Mouse (Mus musculus): ENCODE measurements around the gene Kif1b. TPM values are rescaled to one million over a fixed set of nuclear protein-coding genes. Genes with fewer than 3 reads are reported as not detected.

Kif1b gene
- total RNA-seq, 2 experiments from 2014 or later, result 266 to 283 TPM

- no peak for DNase-seq (ENCODE audit: low spot score in 2 of 2)
Measured at GRCm38 (mm10) chr4:149317387-149317786, 9.9 kb upstream of the Kif1b start.

- DNase-seq (ENCODE audit: low spot score in 2 of 2), result no peak
Measured at GRCm38 (mm10) chr4:149314275-149314837, 6.9 kb upstream of the Kif1b start.

DNA sequence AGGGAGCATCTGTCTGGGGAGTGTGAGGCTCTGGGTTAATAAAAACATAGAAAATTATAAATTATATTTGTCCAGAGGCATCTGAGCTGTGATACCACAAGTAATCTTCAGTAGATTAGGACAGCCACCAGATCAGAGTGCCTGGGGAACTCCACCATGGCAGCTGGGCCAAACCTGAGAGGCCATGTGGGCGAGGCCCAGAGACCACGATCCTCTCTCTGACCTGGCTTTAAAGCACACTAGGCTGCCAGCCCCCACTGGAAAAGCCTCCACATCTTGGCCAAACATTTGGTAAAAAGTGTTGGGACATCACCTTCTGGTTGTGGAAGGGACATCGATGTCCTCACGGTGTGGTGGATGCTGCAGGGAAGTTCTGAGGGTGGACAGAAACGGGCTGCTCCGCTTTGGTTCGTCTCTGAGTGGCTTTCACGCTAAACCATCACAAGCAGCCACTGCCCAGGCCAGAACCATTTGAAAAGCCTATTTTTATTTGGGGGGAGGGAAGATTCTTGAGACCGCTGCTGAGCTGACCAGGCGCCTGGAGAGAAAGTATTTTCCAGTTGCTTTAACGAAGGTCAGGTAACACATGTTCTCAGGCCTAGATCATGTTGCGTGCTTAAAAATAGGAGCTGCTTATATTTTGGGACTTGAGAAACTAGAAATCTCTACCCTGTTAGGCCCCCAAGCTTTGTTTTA, 6.2 kb upstream of the Kif1b start:
- DNase-seq (ENCODE audit: low spot score in 2 of 2), result no peak

GRCm38 (mm10) chr4:149311996-149312395, 4.5 kb upstream of the Kif1b start:
- DNase-seq (ENCODE audit: low spot score in 2 of 2), result no peak

DNA sequence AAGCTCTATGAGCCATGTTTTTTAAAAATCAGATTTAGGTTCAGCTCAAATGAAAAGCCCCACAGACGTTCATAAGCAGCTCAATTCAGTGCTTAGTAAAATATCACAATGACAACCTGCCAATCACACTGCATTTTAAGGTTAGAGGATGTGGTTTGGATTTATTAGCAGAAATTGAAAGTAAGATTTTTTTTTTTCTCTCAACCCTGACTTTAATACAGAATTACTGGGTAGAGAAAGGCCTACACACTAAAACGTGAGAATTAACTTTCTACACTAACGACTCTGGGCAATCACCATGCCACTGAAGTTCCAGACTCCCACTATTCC, 963 bp upstream of the Kif1b start:
- no peak for DNase-seq (ENCODE audit: low spot score in 2 of 2)

- peak; percentile 30 to 67 for DNase-seq (ENCODE audit: low spot score in 2 of 2)
Measured at GRCm38 (mm10) chr4:149306712-149307595, 539 bp downstream of the Kif1b start.

DNA sequence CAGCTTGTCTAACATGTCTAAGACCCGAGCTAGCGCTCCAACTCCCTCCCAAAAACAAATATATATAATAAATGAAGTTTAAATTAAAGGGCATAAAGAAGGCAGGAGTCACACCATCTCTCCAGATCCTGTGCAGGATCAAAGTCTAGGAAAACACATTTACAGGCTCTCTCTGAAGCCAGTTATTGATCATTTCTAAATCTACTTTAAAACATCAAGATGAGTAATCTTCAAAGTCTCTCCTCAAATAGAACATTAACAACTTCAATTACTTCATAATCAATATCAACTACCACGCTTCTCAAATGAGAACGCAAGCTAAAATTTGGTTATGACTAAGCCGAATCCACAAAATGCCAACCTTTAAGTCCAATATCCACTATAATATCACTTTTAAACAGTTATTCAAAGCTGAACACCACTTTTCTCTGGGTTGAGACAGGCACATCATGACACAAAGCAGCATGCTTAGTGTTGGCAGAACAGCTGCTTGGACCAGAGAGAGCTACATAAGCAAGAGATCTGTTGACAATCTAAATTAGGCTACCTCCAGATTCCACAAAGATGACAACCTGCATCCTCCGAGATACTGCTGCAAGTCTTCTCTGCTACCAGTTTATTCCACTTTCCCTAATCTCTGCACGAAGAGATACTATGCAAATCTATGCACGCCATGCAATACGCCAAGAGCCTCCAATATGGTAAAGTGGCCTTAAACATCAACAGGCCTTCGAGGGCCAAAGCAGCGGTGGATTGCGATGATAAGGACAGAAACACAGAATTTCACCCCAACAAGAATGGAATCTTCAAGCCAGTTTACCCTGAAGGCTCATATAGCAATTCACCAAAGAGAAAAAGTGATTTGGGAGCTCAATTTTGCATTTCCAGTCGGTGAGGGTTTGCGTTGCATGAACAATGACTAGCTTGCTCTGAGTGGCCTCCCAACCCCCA, 1.5 kb downstream of the Kif1b start:
- DNase-seq (ENCODE audit: low spot score in 2 of 2), result no peak

GRCm38 (mm10) chr4:149304466-149304865, 3.0 kb downstream of the Kif1b start:
- DNase-seq (ENCODE audit: low spot score in 2 of 2), result no peak

DNA sequence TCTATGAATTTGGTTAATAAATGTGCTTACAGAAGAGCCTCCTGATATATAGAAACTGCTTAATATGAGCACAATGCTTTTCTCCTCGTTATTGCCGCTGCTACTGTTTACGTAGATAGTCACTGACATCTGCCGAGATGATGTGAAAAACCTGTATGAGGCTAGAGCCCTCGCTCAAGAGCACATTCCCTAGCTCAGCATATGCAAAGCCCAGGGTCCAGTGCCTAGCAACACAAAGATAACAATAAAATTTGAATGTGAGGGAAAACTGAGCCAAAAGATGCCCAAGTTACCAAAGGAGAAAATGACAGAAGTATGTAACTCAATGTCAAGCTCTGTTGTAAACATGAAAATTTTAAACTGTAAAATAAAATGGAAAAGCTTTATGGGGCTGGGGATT, 4.0 kb downstream of the Kif1b start:
- no peak for DNase-seq (ENCODE audit: low spot score in 2 of 2)

- DNase-seq (ENCODE audit: low spot score in 2 of 2), result no peak
Measured at GRCm38 (mm10) chr4:149302751-149303150, 4.7 kb downstream of the Kif1b start.

GRCm38 (mm10) chr4:149302136-149302535, 5.4 kb downstream of the Kif1b start:
- no peak for DNase-seq (ENCODE audit: low spot score in 2 of 2)

- DNase-seq (ENCODE audit: low spot score in 2 of 2), result no peak
Measured at GRCm38 (mm10) chr4:149296501-149296900, 11.0 kb downstream of the Kif1b start.

DNA sequence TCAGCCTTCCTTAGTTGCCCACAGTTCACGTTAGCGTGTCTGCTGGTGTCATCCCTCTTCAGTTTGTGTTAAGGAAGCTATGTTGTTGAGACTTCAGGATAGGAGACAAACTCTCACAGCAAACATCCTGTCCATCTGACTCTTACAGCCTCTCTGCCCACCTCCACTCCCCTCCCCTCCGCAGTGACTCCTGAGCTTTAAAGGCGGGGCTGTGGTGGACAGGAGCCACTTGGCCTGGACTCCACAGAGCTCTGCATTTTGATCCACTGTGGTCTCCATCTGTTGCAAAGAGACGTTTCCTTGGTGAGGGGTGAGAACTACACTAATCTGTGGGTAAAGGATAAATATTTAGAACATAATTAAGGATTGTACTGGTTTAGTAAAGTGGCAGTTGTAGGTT, 14.5 kb downstream of the Kif1b start:
- DNase-seq (ENCODE audit: low spot score in 2 of 2), result no peak

GRCm38 (mm10) chr4:149291061-149291460, 16.4 kb downstream of the Kif1b start:
- no peak for DNase-seq (ENCODE audit: low spot score in 2 of 2)

DNA sequence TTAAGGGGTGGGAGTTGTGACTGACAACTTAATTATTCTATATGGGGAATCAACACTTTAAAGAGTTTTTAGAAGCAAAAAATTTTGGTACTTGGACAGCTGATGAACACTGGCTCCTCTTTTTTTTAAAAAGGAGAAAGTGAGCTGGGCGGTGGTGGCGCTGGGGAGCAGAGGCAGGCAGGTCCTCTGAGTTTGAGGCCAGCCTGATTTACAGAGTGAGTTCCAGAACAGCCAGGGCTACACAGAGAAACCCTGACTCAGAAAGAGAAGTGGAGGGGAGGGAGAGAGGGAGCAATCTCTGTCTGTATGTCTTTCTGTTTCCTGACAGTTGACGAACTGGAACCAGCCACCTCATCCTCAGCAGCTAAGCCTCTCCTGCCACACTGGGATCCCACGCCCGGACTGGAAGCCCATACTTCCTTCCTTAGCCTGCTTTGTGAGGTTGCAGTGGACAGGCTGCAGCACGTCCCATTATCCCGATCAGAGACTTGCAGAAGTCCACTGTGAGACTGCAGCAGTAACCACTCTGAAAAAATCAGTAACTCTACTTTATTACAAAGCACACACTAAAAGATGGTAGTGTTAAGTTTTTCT, 17.2 kb downstream of the Kif1b start:
- no peak for DNase-seq (ENCODE audit: low spot score in 2 of 2)

DNA sequence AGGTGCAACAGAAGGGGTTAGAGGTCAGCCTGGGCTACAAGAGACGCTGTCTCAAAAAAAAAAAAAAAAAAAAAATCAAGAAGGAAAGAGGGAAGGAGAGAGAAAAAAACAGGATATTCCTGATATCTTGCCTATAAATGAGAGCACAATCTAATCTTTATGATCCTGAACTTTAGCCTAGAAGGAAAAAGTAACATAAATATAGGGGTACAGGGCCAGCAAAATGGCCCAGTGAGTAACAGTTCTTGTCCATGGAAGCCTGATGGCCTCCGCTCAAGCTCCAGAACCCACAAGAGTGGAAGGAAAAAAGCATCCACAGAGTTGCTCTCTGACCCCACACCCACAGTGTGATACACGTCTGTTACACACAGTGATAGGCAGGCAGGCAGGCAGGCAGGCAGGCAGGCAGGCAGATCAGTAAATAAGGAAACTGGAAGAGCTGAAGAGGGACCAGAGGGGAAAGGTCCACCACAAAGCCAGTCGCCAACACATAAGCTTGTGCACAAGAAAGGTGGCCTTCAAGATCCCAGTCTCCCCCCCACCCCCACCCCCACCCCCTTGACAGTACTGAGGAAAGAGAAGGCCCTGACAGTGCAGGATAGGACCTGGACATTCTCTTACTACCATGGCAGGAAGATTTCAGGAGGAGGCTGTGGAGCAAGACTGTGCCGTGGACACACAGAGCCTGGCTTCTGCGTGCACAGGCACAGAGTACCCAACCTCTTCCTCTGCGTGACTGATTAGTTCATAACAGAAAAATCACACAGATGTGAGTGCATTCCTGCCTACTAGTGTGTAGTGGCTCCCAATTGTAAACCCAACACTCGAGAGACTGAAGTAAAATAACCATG, 21.0 kb downstream of the Kif1b start:
- no peak for DNase-seq (ENCODE audit: low spot score in 2 of 2)

DNA sequence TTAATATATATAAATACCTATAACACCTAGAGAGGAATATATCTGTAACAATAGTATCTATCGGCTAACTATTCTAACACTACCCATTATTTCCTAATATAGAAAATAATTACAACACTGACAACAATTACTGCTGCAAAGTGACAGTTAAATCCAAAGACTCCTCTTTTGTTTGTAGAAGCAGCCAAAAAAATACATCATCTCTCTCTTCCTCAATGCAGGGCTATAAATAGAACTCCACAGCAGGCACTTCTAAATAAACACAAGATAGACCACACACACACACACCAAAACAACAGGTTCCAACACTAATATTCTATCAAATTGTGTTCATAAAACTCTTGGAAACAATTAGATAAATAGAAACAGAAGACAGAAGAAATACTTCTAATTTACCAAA, 21.8 kb downstream of the Kif1b start:
- no peak for DNase-seq (ENCODE audit: low spot score in 2 of 2)

GRCm38 (mm10) chr4:149283018-149283417, 24.5 kb downstream of the Kif1b start:
- no peak for DNase-seq (ENCODE audit: low spot score in 2 of 2)

- no peak for DNase-seq (ENCODE audit: low spot score in 2 of 2)
Measured at GRCm38 (mm10) chr4:149282025-149282738, 25.3 kb downstream of the Kif1b start.

Measured in gastrocnemius, postnatal 4 days (tissue).